Mouse (Mus musculus): Measurements from ENCODE around the gene Rabgap1l. TPM values are rescaled to one million over a fixed set of nuclear protein-coding genes. Genes with fewer than 3 reads are reported as not detected.

Rabgap1l gene
- total and polyA plus RNA-seq, 2 experiments from 2014 or later, result 34.1 to 110 TPM

GRCm38 (mm10) chr1:160309951-160310350 lies 483.1 kb downstream of the Rabgap1l start:
- H3K36me3 ChIP-seq (ENCODE audit: insufficient read depth, low read length), result no peaks in the 10 kb centered on the region
- no peak overlapping the region for H3K4me2 ChIP-seq (ENCODE audit: low read depth, low read length, poor library complexity, severe bottlenecking)
- no peak overlapping the region for H3K4me3 ChIP-seq (ENCODE audit: low read depth, low read length)
- H3K9me3 ChIP-seq (ENCODE audit: low read length), result no peaks in the 10 kb centered on the region
- ATAC-seq (ENCODE audit: low FRiP score) (no peak), DNase-seq (ENCODE audit: low spot score) (no peak)
- no peak for TF ChIP-seq CTCF (IDR thresholded peaks at IDR 0.05)
- no peaks in the 10 kb centered on the region for H3K27me3 ChIP-seq (ENCODE audit: insufficient read depth, low read length)
- H3K27ac ChIP-seq (ENCODE audit: low read depth, low read length), result no peak overlapping the region
- no peaks in the 10 kb centered on the region for H3K4me1 ChIP-seq (ENCODE audit: insufficient read depth, low read length)
- no peak overlapping the region for H3K9ac ChIP-seq (replicated peaks; ENCODE audit: low read length, poor library complexity, severe bottlenecking)
- WGBS, result 47% methylated on average over 5 of the region's 5 CpGs

- DNase-seq (ENCODE audit: low spot score) (no peak), ATAC-seq (ENCODE audit: low FRiP score) (no peak)
- WGBS, result 22% methylated on average over 7 of the region's 7 CpGs
- no peak overlapping the region for H3K4me3 ChIP-seq (ENCODE audit: low read depth, low read length)
- no peak overlapping the region for H3K27ac ChIP-seq (ENCODE audit: low read depth, low read length)
- no peaks in the 10 kb centered on the region for H3K4me1 ChIP-seq (ENCODE audit: insufficient read depth, low read length)
- no peaks in the 10 kb centered on the region for H3K27me3 ChIP-seq (ENCODE audit: insufficient read depth, low read length)
- H3K36me3 ChIP-seq (ENCODE audit: insufficient read depth, low read length), result no peaks in the 10 kb centered on the region
- peak; percentile 36 for TF ChIP-seq CTCF (IDR thresholded peaks at IDR 0.05)
- no peak overlapping the region for H3K4me2 ChIP-seq (ENCODE audit: low read depth, low read length, poor library complexity, severe bottlenecking)
- no peaks in the 10 kb centered on the region for H3K9me3 ChIP-seq (ENCODE audit: low read length)
- no peak overlapping the region for H3K9ac ChIP-seq (replicated peaks; ENCODE audit: low read length, poor library complexity, severe bottlenecking)
Observed at GRCm38 (mm10) chr1:160308996-160309395, 484.0 kb downstream of the Rabgap1l start.

GRCm38 (mm10) chr1:160308498-160308897 lies 484.5 kb downstream of the Rabgap1l start:
- DNase-seq (ENCODE audit: low spot score) (no peak), ATAC-seq (ENCODE audit: low FRiP score) (no peak)
- no peak for TF ChIP-seq CTCF (IDR thresholded peaks at IDR 0.05)
- Histone ChIP-seq H3K4me3 (ENCODE audit: low read depth, low read length) (no peak overlapping the region), H3K9me3 (ENCODE audit: low read length) (no peaks in the 10 kb centered on the region), H3K27ac (ENCODE audit: low read depth, low read length) (no peak overlapping the region), H3K4me2 (ENCODE audit: low read depth, low read length, poor library complexity, severe bottlenecking) (no peak overlapping the region), H3K4me1 (ENCODE audit: insufficient read depth, low read length) (no peaks in the 10 kb centered on the region), H3K36me3 (ENCODE audit: insufficient read depth, low read length) (no peaks in the 10 kb centered on the region), H3K9ac (replicated peaks; ENCODE audit: low read length, poor library complexity, severe bottlenecking) (no peak overlapping the region), H3K27me3 (ENCODE audit: insufficient read depth, low read length) (no peaks in the 10 kb centered on the region)
- WGBS, result 71% methylated on average over 7 of the region's 7 CpGs

- Histone ChIP-seq H3K36me3 (ENCODE audit: insufficient read depth, low read length) (no peaks in the 10 kb centered on the region), H3K9ac (replicated peaks; ENCODE audit: low read length, poor library complexity, severe bottlenecking) (no peak overlapping the region), H3K4me3 (ENCODE audit: low read depth, low read length) (no peak overlapping the region), H3K27me3 (ENCODE audit: insufficient read depth, low read length) (no peaks in the 10 kb centered on the region), H3K9me3 (ENCODE audit: low read length) (no peaks in the 10 kb centered on the region), H3K4me2 (ENCODE audit: low read depth, low read length, poor library complexity, severe bottlenecking) (no peak overlapping the region), H3K4me1 (ENCODE audit: insufficient read depth, low read length) (no peaks in the 10 kb centered on the region), H3K27ac (ENCODE audit: low read depth, low read length) (no peak overlapping the region)
- TF ChIP-seq CTCF (IDR thresholded peaks at IDR 0.05), result no peak
- no peak for ATAC-seq (ENCODE audit: low FRiP score)
- DNase-seq (ENCODE audit: low spot score), result no peak
- WGBS, result 75% methylated on average over 10 of the region's 10 CpGs
Observed at GRCm38 (mm10) chr1:160306866-160307616, 486.0 kb downstream of the Rabgap1l start.

- no peaks in the 10 kb centered on the region for H3K27me3 ChIP-seq (ENCODE audit: insufficient read depth, low read length)
- H3K9me3 ChIP-seq (ENCODE audit: low read length), result no peaks in the 10 kb centered on the region
- no peak overlapping the region for H3K4me3 ChIP-seq (ENCODE audit: low read depth, low read length)
- H3K4me2 ChIP-seq (ENCODE audit: low read depth, low read length, poor library complexity, severe bottlenecking), result no peak overlapping the region
- TF ChIP-seq CTCF (IDR thresholded peaks at IDR 0.05), result no peak
- no peaks in the 10 kb centered on the region for H3K36me3 ChIP-seq (ENCODE audit: insufficient read depth, low read length)
- H3K4me1 ChIP-seq (ENCODE audit: insufficient read depth, low read length), result no peaks in the 10 kb centered on the region
- DNase-seq (ENCODE audit: low spot score), result no peak
- ATAC-seq (ENCODE audit: low FRiP score), result no peak
- no peak overlapping the region for H3K9ac ChIP-seq (replicated peaks; ENCODE audit: low read length, poor library complexity, severe bottlenecking)
- H3K27ac ChIP-seq (ENCODE audit: low read depth, low read length), result no peak overlapping the region
- WGBS, result 76% methylated on average over 6 of the region's 6 CpGs
Observed at GRCm38 (mm10) chr1:160306336-160306735, 486.7 kb downstream of the Rabgap1l start.

- Histone ChIP-seq H3K36me3 (ENCODE audit: insufficient read depth, low read length) (no peaks in the 10 kb centered on the region), H3K4me2 (ENCODE audit: low read depth, low read length, poor library complexity, severe bottlenecking) (no peak overlapping the region), H3K27ac (ENCODE audit: low read depth, low read length) (no peak overlapping the region), H3K4me3 (ENCODE audit: low read depth, low read length) (no peak overlapping the region), H3K9ac (replicated peaks; ENCODE audit: low read length, poor library complexity, severe bottlenecking) (no peak overlapping the region), H3K9me3 (ENCODE audit: low read length) (no peaks in the 10 kb centered on the region), H3K27me3 (ENCODE audit: insufficient read depth, low read length) (no peaks in the 10 kb centered on the region), H3K4me1 (ENCODE audit: insufficient read depth, low read length) (no peaks in the 10 kb centered on the region)
- TF ChIP-seq CTCF (IDR thresholded peaks at IDR 0.05), result no peak
- no peak for DNase-seq (ENCODE audit: low spot score)
- WGBS, result 91% methylated on average over 1 of the region's 1 CpGs
- ATAC-seq (ENCODE audit: low FRiP score), result no peak
Observed at GRCm38 (mm10) chr1:160305826-160306225, 487.2 kb downstream of the Rabgap1l start.
